18 mouse cellular contexts compared by ENCODE assay signal in genomic region chr3:52680824-52681388, GRCm38 (mm10).
DNase-seq lines count a peak whose midpoint lies in the region; ATAC-seq lines count a peak whose summit lies in the region.
"Had no signal": no experiment of that assay in that cellular context is flagged by ENCODE, and none has a peak within 500 bp of the region (broad histone marks: within the 10 kb centered on the region; RNA-seq: fewer than 3 reads in every experiment).

No protein-coding gene starts in this region.

- peak; percentile 20 for DNase-seq in midbrain, embryonic 10.5 days (ENCODE audit: low spot score)
- peak; percentile 14 for DNase-seq in hindbrain, embryonic 10.5 days (ENCODE audit: low spot score)
- peak; percentile 86 for DNase-seq in midbrain, embryonic 11.5 days (ENCODE audit: low spot score, missing footprints)
- DNase-seq in left cerebral cortex, adult 8-10 months (ENCODE audit: low spot score in 2 of 2): no peak
- no peak for DNase-seq in cerebellum, adult 8-10 months
- no peak for DNase-seq in layer of hippocampus, postnatal 36 days
- DNase-seq: adrenal gland, postnatal 25 days; B cell, adult 2 months; heart, adult 18-20 months; kidney, postnatal 4 days; lung, postnatal 10 days; thymus, postnatal 4 days had no signal

- H3K27me3 ChIP-seq in midbrain, embryonic 10.5 days (ENCODE audit: low read depth, poor library complexity, severe bottlenecking): peaks cover 88% of the 10 kb centered on the region
- no peaks in the 10 kb centered on the region for H3K27me3 ChIP-seq in midbrain, embryonic 16.5 days (ENCODE audit: control insufficient read depth, insufficient read depth, low read depth, low read length)
- H3K27me3 ChIP-seq in hindbrain, embryonic 10.5 days (ENCODE audit: insufficient read depth, poor library complexity, severe bottlenecking): peaks cover 84% of the 10 kb centered on the region
- peaks cover 11% of the 10 kb centered on the region for H3K27me3 ChIP-seq in midbrain, embryonic 11.5 days (ENCODE audit: control insufficient read depth, insufficient read depth, low read length)
- H3K27me3 ChIP-seq: stomach, embryonic 15.5 days had no signal

- peaks cover 11% of the 10 kb centered on the region for H3K4me1 ChIP-seq in midbrain, embryonic 10.5 days
- no peaks in the 10 kb centered on the region for H3K4me1 ChIP-seq in midbrain, embryonic 16.5 days (ENCODE audit: control insufficient read depth, insufficient read depth, low read length)
- peaks cover 13% of the 10 kb centered on the region for H3K4me1 ChIP-seq in hindbrain, embryonic 10.5 days (replicated peaks)
- peaks cover 2% of the 10 kb centered on the region; the same call in 1 of the 2 replicates for H3K4me1 ChIP-seq in midbrain, embryonic 11.5 days (ENCODE audit: control insufficient read depth, insufficient read depth, low read length)
- H3K4me1 ChIP-seq: stomach, embryonic 15.5 days had no signal

- H3K36me3 ChIP-seq in midbrain, embryonic 10.5 days: no peaks in the 10 kb centered on the region
- no peaks in the 10 kb centered on the region for H3K36me3 ChIP-seq in midbrain, embryonic 16.5 days (ENCODE audit: control insufficient read depth, insufficient read depth, low read length)
- H3K36me3 ChIP-seq in hindbrain, embryonic 10.5 days: no peaks in the 10 kb centered on the region
- no peaks in the 10 kb centered on the region for H3K36me3 ChIP-seq in midbrain, embryonic 11.5 days (ENCODE audit: control insufficient read depth, insufficient read depth, low read length)
- H3K36me3 ChIP-seq: G1E; stomach, embryonic 15.5 days had no signal

- ATAC-seq in midbrain, embryonic 16.5 days: no peak
- ATAC-seq in midbrain, embryonic 11.5 days (ENCODE audit: low FRiP score): peak; percentile 66
- ATAC-seq: intestine, postnatal 0 days had no signal

- no peak overlapping the region for H3K4me2 ChIP-seq in midbrain, embryonic 16.5 days (ENCODE audit: low read length)
- no peak overlapping the region for H3K4me2 ChIP-seq in midbrain, embryonic 11.5 days
- H3K4me2 ChIP-seq: stomach, embryonic 15.5 days had no signal

- peaks cover 15% of the 10 kb centered on the region; the same call in 1 of the 2 replicates for H3K9me3 ChIP-seq in midbrain, embryonic 10.5 days (replicated peaks)
- peaks cover 8% of the 10 kb centered on the region; the same call in 1 of the 2 replicates for H3K9me3 ChIP-seq in midbrain, embryonic 16.5 days (replicated peaks; ENCODE audit: control insufficient read depth, low read length, poor library complexity, severe bottlenecking)
- H3K9me3 ChIP-seq in hindbrain, embryonic 10.5 days: peaks cover 28% of the 10 kb centered on the region
- H3K9me3 ChIP-seq in midbrain, embryonic 11.5 days (ENCODE audit: control insufficient read depth, low read length): peaks cover 3% of the 10 kb centered on the region; the same call in 1 of the 2 replicates
- H3K9me3 ChIP-seq: stomach, embryonic 15.5 days had no signal

- 30% methylated on average over 3 of the region's 3 CpGs for WGBS in midbrain, embryonic 10.5 days
- 18% methylated on average over 3 of the region's 3 CpGs for WGBS in midbrain, embryonic 16.5 days
- 39% methylated on average over 3 of the region's 3 CpGs for WGBS in hindbrain, embryonic 10.5 days
- 23% methylated on average over 3 of the region's 3 CpGs for WGBS in midbrain, embryonic 11.5 days

- H3K9ac ChIP-seq in midbrain, embryonic 16.5 days (ENCODE audit: low read depth, low read length): no peak overlapping the region
- H3K9ac ChIP-seq in midbrain, embryonic 11.5 days (ENCODE audit: low read length): no peak overlapping the region
- H3K9ac ChIP-seq: liver, embryonic 14.5 days; stomach, embryonic 15.5 days had no signal

- no peak overlapping the region for H3K4me3 ChIP-seq in midbrain, embryonic 10.5 days
- H3K4me3 ChIP-seq in midbrain, embryonic 16.5 days (ENCODE audit: low read depth, low read length): no peak overlapping the region
- H3K4me3 ChIP-seq in hindbrain, embryonic 10.5 days: no peak overlapping the region
- no peak overlapping the region for H3K4me3 ChIP-seq in midbrain, embryonic 11.5 days (ENCODE audit: low read depth, low read length)
- H3K4me3 ChIP-seq: erythroblast, embryonic 14.5 days; stomach, embryonic 15.5 days had no signal

- H3K27ac ChIP-seq in midbrain, embryonic 10.5 days (replicated peaks): no peak overlapping the region
- no peak overlapping the region for H3K27ac ChIP-seq in midbrain, embryonic 16.5 days (ENCODE audit: low read length)
- H3K27ac ChIP-seq in hindbrain, embryonic 10.5 days: no peak overlapping the region
- H3K27ac ChIP-seq in midbrain, embryonic 11.5 days (ENCODE audit: low read depth, low read length): no peak overlapping the region
- H3K27ac ChIP-seq: liver, embryonic 14.5 days; stomach, embryonic 15.5 days had no signal

Comparison
In these comparisons a context has a peak if more than half of its experiments do, and no peak if none do; other contexts are left out.
1. DNase-seq: peak in midbrain, embryonic 10.5 days (single experiment), hindbrain, embryonic 10.5 days (single experiment) and midbrain, embryonic 11.5 days (single experiment); none in left cerebral cortex, adult 8-10 months (0 of 2), cerebellum, adult 8-10 months (single experiment) and layer of hippocampus, postnatal 36 days (0 of 2).